Mouse (Mus musculus) T-helper 1 cell (primary cell): ENCODE results near the gene Prdm10.

ENCODE experiments used
- in situ Hi-C: fragments of 300-600 bp; cut with MboI, MseI; formaldehyde crosslinking; loops from one replicate; pipeline ENCODE4 v1.15.1; 2025; ENCODE audit warnings: high pct_unique_total_duplicates

Prdm10 gene

DNA sequence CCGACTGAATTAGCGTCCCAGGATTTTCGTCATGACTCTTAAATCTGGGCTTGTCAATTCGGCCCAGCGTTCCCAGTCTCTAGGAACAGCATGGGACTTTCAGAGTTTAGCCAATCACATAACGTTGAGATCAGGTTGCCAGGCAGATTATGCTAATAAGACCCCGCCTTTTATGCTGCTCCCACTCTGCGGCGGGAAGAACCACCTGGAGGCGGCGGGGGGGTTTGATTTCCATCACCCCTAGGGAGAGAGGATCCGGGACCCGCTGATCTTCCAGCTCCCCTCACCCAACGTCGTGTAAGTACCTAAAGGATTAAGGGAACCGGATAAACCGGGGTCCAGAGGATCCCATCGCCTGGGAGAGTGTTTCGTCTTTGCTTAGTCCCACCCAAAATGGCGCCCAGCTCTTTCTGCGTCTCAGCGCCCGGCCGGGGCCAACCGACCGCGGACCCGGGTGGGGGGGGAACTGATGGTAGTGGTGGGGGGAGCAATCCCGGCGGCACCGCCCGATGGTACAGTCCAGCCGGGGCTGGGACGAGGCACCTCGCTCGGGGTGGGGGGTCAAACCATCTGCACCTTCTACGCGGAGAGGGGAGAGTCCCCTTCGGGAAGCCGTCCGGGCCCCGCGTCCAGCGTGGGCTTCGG is at the start of gene Prdm10:
Gene Prdm10, plus strand, starts transcription at position 173 of the 645 bp plus-strand sequence.
- in situ Hi-C loops = loop anchor here (5.0 kb wide), 1 partner anchor 68 kb away; the partner anchor contains the start of gene Aplp2

- in situ Hi-C loops = no loop called here
Measured at GRCm38 (mm10) chr9:31235030-31235429, 45.3 kb upstream of the Prdm10 start.

DNA sequence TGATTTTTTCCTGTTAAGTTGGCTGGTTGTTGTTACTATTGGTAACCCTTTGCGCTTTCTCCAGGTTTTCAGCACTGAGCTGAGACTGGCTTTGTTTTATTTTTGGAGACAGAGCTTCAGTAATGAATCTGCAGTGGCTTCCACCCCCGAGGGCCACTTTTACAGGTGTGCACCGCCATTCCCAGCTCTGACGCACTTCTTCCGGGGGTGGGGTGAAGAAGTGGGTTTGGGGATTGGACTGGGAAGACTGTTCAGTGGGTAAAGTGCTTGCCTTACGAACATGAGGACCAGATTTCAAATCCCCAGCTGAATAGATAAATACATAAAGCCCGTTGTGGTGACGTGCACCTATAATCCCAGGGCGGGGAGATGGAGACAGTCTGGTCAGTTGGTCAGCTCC is 44.8 kb upstream of the Prdm10 start:
- in situ Hi-C loops = no loop called here

DNA sequence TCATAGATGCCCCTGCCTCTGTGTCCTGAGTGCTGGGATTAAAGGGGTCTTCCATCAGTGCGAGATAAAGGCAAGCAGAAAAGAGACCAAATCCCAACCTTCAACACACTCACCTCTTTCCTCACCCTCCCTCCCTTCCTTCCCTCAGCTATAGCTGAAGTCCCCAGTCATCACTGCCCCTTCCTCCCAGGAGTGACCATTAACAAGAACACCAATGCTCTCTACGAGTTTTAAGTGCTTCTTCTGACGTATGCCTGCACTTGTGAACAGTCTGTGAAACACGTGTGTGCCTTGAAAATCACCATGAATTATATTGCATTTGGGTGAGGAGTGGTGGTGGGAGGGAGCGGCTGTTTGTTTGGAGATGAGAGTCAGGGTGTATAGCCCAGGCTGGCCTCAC is 44.3 kb upstream of the Prdm10 start:
- in situ Hi-C loops = no loop called here

GRCm38 (mm10) chr9:31238526-31238925 is 41.8 kb upstream of the Prdm10 start:
- in situ Hi-C loops = no loop called here

GRCm38 (mm10) chr9:31239551-31239950 is 40.8 kb upstream of the Prdm10 start:
- in situ Hi-C loops = no loop called here

DNA sequence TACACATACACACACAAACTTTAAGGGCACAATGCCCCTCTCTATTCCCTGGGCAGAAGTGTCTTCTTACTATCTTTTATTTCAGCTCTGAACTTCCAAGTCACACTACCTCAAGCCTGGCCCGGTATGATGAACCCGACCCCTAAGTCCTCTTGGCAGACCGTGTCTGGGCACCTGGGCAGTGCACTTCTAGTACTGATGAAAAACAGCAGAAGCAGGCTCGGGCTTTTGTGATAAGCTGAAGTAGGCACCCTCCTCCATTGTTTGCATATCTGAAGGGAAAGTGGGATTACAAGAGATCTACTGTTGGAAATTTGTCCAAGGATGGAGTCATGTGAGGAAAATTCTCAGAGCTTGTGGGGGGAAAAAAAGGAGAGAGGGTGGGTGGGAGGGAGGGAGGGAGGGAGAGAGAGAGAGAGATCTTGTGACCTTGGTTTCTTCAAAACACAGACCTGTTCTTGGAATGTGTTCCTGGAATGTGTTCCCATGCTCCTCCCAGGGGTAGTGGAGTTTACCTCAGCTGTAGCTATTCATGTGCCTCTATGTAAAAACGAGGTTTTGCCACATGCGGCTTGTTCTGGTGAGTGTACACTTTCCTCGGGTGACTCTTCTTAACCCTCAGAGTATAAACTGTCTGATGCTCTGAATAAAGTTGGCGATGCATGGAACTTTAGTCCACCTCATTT is 39.7 kb upstream of the Prdm10 start:
- in situ Hi-C loops = no loop called here

DNA sequence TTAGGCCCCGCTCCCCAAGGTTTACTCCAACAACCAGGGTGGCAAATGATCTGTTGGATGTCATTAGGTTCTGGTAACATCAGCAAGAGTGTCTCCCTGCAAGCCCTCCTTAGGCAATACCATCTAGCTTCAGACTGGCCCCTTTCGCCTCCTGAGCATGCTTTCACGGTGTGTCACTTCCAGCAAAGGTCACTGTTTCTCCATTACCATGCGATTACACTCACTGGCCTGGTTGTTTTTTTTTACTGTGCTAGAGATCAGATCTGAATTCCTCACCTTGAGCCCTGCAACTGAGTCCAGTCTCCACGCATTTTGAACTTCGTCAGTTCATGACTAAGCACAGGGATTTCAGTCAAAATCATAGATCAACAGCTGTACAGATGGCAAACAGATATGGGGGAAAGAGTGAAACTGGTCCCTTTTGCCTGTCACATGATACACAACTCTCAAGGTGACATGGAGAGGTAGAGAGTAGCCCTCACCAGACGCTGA is 39.1 kb upstream of the Prdm10 start:
- in situ Hi-C loops = no loop called here

DNA sequence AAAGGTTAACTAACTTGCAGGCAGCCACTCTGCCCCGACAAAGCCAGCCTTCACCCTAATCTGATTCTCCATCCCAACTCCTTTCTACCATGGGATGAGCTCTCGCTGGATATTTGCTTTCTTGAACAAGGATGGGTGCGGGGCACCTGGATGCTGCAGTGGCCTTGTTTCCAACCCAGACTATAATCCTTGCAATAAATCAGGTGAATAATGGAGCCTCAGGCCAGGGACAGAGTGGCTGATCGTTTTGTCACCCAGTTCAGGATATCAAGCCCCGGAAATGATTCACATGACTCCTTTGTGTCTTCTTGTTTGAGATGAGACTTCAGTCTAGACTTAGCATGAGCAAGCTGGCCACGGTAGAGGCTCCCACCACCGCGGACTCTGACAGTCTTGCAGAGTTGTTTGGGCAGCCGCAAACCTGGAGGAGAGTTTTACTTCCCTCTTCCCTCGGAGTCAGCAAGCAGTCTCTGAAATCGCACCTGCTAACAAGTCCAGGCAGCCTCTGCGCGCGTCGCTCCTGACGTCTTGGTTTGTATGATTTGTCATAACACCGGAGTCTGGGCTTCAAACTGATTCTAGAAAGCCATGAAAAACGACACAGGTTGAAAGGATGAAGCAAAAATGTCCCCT is 36.9 kb upstream of the Prdm10 start:
- in situ Hi-C loops = no loop called here

- in situ Hi-C loops = no loop called here
Measured at GRCm38 (mm10) chr9:31243939-31244333, 36.4 kb upstream of the Prdm10 start.

DNA sequence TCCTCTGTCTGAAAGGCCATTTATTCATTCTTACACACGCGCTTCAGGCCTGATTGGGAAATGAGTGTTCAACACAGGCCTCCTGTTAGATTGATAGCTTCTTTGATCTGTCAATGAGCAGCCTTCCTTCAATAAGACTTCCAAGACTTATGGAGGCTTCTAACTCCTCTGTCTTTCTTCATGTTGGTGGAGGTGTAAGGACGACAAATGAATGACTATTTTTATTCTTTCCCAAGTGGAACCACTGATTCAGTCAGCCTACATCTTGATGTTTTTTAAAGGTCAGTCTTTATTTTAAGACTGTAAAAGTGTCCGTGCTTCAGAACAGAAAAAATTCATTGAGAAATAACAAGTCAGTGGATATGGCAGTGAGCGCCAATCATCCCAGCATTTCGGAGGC is 35.3 kb upstream of the Prdm10 start:
- in situ Hi-C loops = no loop called here

GRCm38 (mm10) chr9:31246421-31246820 is 33.9 kb upstream of the Prdm10 start:
- in situ Hi-C loops = no loop called here

DNA sequence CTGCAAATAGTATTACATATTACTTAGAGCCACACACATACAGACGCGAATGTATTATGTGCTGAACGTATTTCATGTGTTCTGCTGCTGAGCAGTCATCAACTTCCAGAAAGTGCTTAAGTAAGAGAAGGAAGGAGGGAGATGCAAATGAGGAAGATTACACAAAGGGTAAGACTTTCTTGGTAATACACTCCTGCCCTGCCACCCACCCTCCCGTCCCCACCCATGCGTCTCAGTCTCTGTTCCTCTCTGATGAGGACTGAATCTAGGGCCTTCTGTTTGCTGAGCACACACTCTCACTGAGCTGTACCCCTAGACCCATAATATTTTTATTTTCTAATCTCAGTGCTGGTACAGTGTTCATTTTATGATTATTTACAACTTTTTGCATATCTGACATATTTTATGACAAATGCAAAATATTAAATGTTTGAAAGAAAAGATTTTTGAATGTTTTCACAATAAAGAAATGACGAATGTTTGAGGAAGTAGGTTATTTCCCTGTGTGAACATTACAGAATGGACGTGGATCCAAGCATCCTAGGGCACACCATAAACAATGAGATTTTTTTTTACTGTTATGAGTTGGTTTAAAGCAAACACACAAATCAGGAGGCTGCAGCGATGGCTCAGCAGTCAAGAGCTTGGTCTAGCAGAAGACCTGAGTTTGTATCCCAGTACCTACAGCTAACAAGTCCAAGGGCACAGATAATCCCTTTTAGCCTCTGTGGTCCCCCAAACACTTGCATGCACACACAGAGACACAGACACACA is 32.7 kb upstream of the Prdm10 start:
- in situ Hi-C loops = no loop called here

- in situ Hi-C loops = no loop called here
Measured at GRCm38 (mm10) chr9:31252182-31252799, 28.0 kb upstream of the Prdm10 start.

DNA sequence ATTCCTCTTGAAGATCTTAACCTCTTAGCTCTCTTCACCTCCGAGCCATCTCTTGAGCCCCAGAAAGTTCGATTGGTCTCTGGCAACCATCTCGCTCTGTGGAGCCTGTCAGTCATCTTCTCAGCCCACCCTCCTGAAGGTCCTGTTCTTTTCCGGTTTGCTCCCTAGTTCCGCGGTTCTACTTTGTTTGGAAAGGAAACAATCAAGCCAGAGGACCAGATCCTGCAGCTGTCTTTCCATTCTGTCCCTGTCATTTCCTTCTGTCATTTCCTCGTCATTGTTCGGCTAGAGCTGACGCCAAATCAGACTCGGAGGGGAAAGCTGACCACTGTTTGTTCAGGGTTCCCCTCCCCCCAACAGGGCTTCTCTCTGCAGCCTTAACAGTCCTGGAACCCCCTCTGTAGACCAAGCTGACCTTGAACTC is 27.0 kb upstream of the Prdm10 start:
- in situ Hi-C loops = no loop called here

- in situ Hi-C loops = no loop called here
Measured at GRCm38 (mm10) chr9:31253866-31254696, 26.3 kb upstream of the Prdm10 start.

- in situ Hi-C loops = no loop called here
Measured at GRCm38 (mm10) chr9:31254697-31255004, 25.7 kb upstream of the Prdm10 start.

DNA sequence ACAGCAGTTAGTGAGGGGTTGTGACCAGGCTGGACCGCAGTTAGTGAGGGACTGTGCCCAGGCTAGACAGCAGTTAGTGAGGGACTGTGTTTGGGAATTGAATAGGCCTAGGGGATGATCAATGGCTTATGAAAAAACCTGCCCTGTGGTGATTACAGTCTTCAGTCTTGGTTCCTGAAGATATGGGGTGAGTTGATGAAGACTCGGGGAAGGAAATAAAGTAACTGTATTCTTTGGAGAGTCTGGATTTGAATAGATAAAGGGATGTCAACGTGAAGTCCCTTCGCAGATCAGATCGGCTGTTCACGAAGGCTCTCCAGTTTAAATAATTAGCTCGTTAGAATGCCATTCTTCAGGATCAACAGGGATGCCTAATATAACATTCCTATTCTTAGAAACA is 24.4 kb upstream of the Prdm10 start:
- in situ Hi-C loops = no loop called here

- in situ Hi-C loops = no loop called here
Measured at GRCm38 (mm10) chr9:31258237-31258636, 22.1 kb upstream of the Prdm10 start.

- in situ Hi-C loops = no loop called here
Measured at GRCm38 (mm10) chr9:31260219-31260618, 20.1 kb upstream of the Prdm10 start.
